Mouse (Mus musculus) CH12.LX (cell line): ENCODE measurements around the gene Fstl4.

Experiments
- CTCF ChIP-seq, 2 experiments: IDR thresholded peaks in 1 of 2; conservative IDR thresholded peaks in 1 of 2; 2 replicates each; pipeline ENCODE4 v1.5.1; 2011 to 2012; ENCODE audit warnings: low read depth in 2 of 2, low read length in 2 of 2, improper control_type of control experiment in 1 of 2, inconsistent platforms in 1 of 2, mild to moderate bottlenecking in 1 of 2, moderate library complexity in 1 of 2
- E2F4 ChIP-seq: IDR thresholded peaks from 2 replicates; pipeline ENCODE4 v1.6.1; 2011; ENCODE audit warnings: low read depth, low read length, improper control_type of control experiment; ENCODE audit not compliant: insufficient replicate concordance
- GABPA ChIP-seq: IDR thresholded peaks from 2 replicates; pipeline ENCODE4 v1.6.1; 2012; ENCODE audit warnings: low read depth, low read length, improper control_type of control experiment, inconsistent platforms; ENCODE audit not compliant: insufficient replicate concordance
- UBTF ChIP-seq: IDR thresholded peaks from 2 replicates; pipeline ENCODE4 v1.6.1; 2012; ENCODE audit warnings: low read depth, mild to moderate bottlenecking, inconsistent platforms, low read length, improper control_type of control experiment, moderate library complexity

DNA sequence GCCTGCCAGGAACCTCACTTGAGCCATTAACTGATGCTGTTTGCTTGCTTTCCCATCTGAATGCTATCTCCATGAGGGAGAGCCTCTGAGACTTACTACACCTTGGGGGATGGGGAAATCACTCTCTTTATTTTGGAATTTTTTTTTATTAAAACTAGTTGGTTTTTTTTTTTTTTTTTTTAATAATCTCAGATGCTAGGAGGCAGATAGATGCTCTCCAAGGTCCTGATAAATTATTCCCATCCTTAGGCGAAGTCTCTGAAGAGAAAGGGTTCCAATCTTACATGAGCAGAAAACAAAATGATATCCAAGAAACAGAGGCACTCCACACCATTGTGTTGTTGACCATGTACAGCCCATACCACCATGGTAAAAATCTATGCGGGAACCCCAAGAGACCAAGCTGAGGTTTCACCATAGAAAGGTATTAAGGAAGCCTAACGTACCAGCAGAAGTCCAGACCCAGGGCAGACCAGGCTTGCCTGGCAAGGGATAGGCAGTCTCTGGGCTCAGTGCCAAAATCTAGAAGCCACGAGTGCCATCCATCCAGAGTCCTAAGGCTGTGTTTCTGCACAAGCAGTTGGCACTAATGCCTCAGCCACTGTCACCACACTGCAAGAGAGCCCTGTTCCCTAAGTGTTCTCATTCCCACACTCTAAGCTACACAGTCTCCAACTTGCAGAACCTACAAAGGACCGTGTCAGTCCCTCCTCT is 423.1 kb downstream of the Fstl4 start:
- TF ChIP-seq E2F4 (no peak), UBTF (no peak), CTCF (conservative IDR thresholded peaks at IDR 0.05 in 1 of 2, IDR thresholded peaks at IDR 0.05 in 1 of 2; ENCODE audit: low read depth in 2 of 2, low read length in 2 of 2) (no peak), GABPA (no peak)
